Mouse (Mus musculus) ES-E14 (cell line): Measurements from ENCODE around the gene Bach2.

ENCODE experiments used
- CHD2 ChIP-seq: IDR thresholded peaks from 2 replicates; pipeline ENCODE4 v1.6.1; 2014; ENCODE audit warnings: mild to moderate bottlenecking, low read depth, low read length, inconsistent platforms
- HCFC1 ChIP-seq: IDR thresholded peaks from 2 replicates; pipeline ENCODE4 v1.6.1; 2012; ENCODE audit warnings: low read length, inconsistent platforms, borderline replicate concordance; ENCODE audit not compliant: insufficient read depth
- ZC3H11A ChIP-seq: IDR thresholded peaks from 2 replicates; pipeline ENCODE4 v1.6.1; 2012; ENCODE audit warnings: low read depth, mild to moderate bottlenecking, inconsistent platforms, low read length, borderline replicate concordance
- ZNF384 ChIP-seq: IDR thresholded peaks from 2 replicates; pipeline ENCODE4 v1.6.1; 2012; ENCODE audit warnings: low read depth, low read length, inconsistent platforms

DNA sequence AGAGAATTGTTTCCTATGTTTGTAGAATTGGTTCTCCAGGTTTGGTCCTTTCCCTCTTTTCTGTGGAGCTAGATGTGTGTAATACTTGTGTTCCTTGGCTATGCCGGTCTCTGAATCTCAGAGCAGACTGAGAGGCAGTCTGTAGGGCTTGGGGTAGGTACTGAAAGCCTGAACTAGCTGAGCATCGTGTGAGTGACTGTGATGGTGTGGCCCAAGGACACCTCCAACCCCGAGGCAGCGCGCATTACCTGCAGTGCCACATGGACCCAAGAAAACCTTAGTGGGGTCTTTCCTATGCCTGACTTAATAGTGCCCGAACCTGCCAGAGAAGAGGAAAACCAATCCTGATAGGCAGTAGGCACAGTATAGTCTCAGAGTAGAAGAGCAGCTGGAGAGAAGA, 85.5 kb downstream of the Bach2 start:
- TF ChIP-seq HCFC1, result no peak
- TF ChIP-seq ZC3H11A, result no peak
- no peak for TF ChIP-seq CHD2
- no peak for TF ChIP-seq ZNF384
